Mouse (Mus musculus) liver, postnatal 0 days (tissue): Measurements from ENCODE around the gene Edn2. TPM values are rescaled to one million over a fixed set of nuclear protein-coding genes. Genes with fewer than 3 reads are reported as not detected.

Source experiments
- ATAC-seq: fragments of 200-750 bp; cut with Nextera tagmentation; 2 replicates; pipeline ENCODE4 v1.8.0; 2017; ENCODE audit warnings: mild to moderate bottlenecking, moderate library complexity
- DNase-seq: peaks from one replicate; pipeline ENCODE4 v3.0.0-alpha.2; 2016
- H3K27ac ChIP-seq: fragments of 300-500 bp; sonication (generic); 2 replicates; pipeline ENCODE4 v1.5.1; 2014; ENCODE audit warnings: antibody characterized with exemption, moderate library complexity, mild to moderate bottlenecking, low read depth
- H3K27me3 ChIP-seq: fragments of 300-500 bp; sonication (generic); 2 replicates; pipeline ENCODE4 v1.6.1; 2014; ENCODE audit warnings: low read length, control low read depth, mixed read lengths; ENCODE audit not compliant: insufficient read depth
- H3K36me3 ChIP-seq: fragments of 300-500 bp; sonication (generic); replicated peaks from 2 replicates; pipeline ENCODE4 v1.6.1; 2014; ENCODE audit warnings: mild to moderate bottlenecking, control low read depth, low read length, moderate library complexity, mixed read lengths; ENCODE audit not compliant: insufficient read depth
- H3K4me1 ChIP-seq: fragments of 300-500 bp; sonication (generic); 2 replicates; pipeline ENCODE4 v1.6.1; 2014; ENCODE audit warnings: antibody characterized with exemption, mild to moderate bottlenecking, control low read depth; ENCODE audit not compliant: insufficient read depth
- H3K4me2 ChIP-seq: fragments of 300-500 bp; sonication (generic); 2 replicates; pipeline ENCODE4 v1.6.1; 2014; ENCODE audit warnings: low read depth, mild to moderate bottlenecking, low read length, moderate library complexity, mixed read lengths
- H3K4me3 ChIP-seq: fragments of 300-500 bp; sonication (generic); 2 replicates; pipeline ENCODE4 v1.5.1; 2014; ENCODE audit warnings: low read depth, low read length
- H3K9ac ChIP-seq: fragments of 300-500 bp; sonication (generic); replicated peaks from 2 replicates; pipeline ENCODE4 v1.6.1; 2014; ENCODE audit warnings: mild to moderate bottlenecking, moderate library complexity
- H3K9me3 ChIP-seq: fragments of 300-500 bp; sonication (generic); 2 replicates; pipeline ENCODE4 v1.6.1; 2016; ENCODE audit warnings: mild to moderate bottlenecking, control low read depth, low read length, mixed read lengths
- CTCF ChIP-seq: sonication (generic); IDR thresholded peaks from 2 replicates; pipeline ENCODE4 v1.5.1; 2016; ENCODE audit warnings: antibody characterized with exemption, low read depth
- EP300 ChIP-seq: IDR thresholded peaks from 2 replicates; pipeline ENCODE4 v1.6.1; 2016; ENCODE audit warnings: antibody characterized with exemption, low read depth, mild to moderate bottlenecking
- polyA plus RNA-seq: library from polyadenylated mRNA; unstranded; fragments of >200 nt; fragmentation: Nextera tagmentation; extraction: Ambion mirVana; gene quantifications from 2 replicates; pipeline ENCODE4 v1.2.1, GENCODE M21; 2015

Gene Edn2
- polyA plus RNA-seq, 1 experiment from 2014 or later: 0.07 TPM

GRCm38 (mm10) chr4:120216883-120217282 is 55.9 kb downstream of the Edn2 start:
- Histone ChIP-seq H3K4me1 (no peaks in the 10 kb centered on the region), H3K4me2 (no peak overlapping the region), H3K27me3 (no peaks in the 10 kb centered on the region), H3K36me3 (no peaks in the 10 kb centered on the region), H3K9ac (no peak overlapping the region), H3K27ac (no peak overlapping the region), H3K4me3 (no peak overlapping the region), H3K9me3 (no peaks in the 10 kb centered on the region)
- DNase-seq (no peak), ATAC-seq (no peak)
- TF ChIP-seq CTCF (no peak), EP300 (no peak)

Other genes starting within 250 kb of the Edn2 start
- not detected in 2 replicates for gene AL607142.1, start 96.2 kb upstream of the Edn2 start, polyA plus RNA-seq
- not detected in 2 replicates for gene Foxo6, start 126.1 kb downstream of the Edn2 start, polyA plus RNA-seq
- gene Scmh1, start 244.1 kb downstream of the Edn2 start, polyA plus RNA-seq: 9.0 and 10.7 TPM in 2 replicates